Mouse (Mus musculus): ENCODE measurements around the gene Tulp2. TPM values are rescaled to one million over a fixed set of nuclear protein-coding genes. Genes with fewer than 3 reads are reported as not detected.

The Tulp2 gene
- polyA plus RNA-seq (2017; shearing (Covaris generic)) = 1 to 10 TPM in 1 of 3 experiments, under 1 TPM in 2; 0.23 to 1.8 (median 0.29) TPM

DNA sequence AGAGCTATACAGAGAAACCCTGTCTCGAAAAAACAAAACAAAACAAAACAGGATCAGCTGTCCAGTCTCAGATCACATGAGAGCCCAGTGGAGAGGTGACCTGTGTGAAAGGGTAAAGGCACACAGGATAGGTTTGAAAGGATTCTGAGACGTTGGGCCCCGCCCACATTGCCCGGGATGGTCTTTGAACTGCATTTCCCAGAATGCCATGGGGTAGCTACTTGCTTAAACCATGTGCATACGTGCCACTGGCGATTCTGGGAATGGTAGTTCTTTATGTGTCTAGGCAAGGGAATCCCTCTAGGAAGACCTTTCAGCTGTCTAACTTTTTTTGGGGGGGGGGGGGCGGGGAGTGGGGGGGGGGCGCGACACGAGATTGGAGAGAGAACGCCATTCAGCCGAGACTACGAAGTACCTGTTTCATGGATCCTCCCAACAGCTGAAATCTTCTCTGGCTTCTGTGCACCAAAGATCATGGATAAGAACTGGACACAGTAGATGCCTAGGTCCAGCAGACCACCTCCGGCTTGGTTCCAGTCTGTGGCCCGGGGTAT lies at the start of gene Tulp2:
Tulp2 (plus strand) TSS at position 504 of the 554 bp plus-strand sequence.
- ATAC-seq = peak; percentile 54

- ATAC-seq = no peak
Measured at GRCm38 (mm10) chr7:45433835-45434202, 47.9 kb upstream of the Tulp2 start.

DNA sequence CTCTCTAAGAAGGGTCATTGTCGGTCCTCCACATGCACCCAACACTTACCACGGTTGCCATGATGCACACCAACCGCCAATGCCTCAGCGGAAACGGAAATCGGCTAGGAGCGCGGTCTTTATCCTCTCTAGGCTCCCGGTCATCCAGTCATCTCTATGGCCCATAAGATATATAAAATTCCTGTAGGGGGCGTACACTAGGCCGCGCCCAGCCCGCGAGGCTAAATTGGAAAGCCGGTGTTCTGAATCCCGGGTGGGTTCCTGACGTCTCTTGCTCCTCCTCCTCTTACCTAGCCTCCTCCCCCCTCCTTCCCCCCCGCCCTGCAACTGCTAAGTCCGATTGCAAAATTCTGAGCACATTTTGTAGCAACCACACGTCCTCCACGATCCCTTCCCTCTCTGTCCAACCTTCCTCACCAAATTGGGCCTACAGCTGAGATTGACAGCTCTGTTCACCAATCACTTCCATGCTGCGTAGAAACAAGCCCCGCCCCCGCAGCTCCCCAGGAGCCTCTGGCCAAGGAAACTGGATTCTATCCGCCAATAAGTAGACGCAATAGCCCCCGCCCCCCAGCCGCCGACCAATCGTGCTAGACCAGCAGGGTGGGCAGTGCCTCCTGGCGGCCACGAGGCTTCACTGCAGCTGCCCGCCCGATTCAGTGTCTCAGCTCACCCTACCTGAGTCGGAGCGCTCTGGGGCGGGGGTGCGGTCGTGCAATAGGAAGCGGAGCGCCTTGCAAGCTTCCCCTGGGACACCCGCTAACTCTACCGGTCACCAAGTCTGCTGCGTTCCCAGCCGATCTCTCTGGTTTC lies 47.3 kb upstream of the Tulp2 start, which contains the start of gene Gys1:
Gys1 (plus strand) TSS at position 642 of the 813 bp plus-strand sequence.
- peak; percentile 98 for ATAC-seq

GRCm38 (mm10) chr7:45435038-45435437 lies 46.6 kb upstream of the Tulp2 start:
- no peak for ATAC-seq

GRCm38 (mm10) chr7:45436444-45436843 lies 45.2 kb upstream of the Tulp2 start:
- no peak for ATAC-seq

DNA sequence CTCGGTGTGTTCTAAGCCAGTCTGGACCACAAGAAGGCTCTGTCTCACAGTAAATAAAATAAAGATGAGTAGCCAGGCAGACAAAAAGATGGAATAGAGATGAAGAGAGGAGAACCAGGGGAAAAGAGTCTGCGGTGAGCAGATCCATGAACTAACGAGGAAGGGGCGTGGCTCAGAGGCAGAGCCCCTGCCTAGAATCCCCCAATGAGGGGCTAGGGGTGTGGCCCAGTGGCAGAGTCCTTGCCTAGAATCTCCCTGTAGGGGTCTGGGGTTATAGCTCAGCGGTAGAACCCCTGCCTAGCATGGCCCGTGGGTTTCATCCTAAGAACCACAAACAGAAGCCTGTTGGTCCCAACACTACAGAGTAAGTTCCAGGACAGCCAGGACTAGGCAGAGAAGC lies 44.6 kb upstream of the Tulp2 start:
- ATAC-seq = no peak

DNA sequence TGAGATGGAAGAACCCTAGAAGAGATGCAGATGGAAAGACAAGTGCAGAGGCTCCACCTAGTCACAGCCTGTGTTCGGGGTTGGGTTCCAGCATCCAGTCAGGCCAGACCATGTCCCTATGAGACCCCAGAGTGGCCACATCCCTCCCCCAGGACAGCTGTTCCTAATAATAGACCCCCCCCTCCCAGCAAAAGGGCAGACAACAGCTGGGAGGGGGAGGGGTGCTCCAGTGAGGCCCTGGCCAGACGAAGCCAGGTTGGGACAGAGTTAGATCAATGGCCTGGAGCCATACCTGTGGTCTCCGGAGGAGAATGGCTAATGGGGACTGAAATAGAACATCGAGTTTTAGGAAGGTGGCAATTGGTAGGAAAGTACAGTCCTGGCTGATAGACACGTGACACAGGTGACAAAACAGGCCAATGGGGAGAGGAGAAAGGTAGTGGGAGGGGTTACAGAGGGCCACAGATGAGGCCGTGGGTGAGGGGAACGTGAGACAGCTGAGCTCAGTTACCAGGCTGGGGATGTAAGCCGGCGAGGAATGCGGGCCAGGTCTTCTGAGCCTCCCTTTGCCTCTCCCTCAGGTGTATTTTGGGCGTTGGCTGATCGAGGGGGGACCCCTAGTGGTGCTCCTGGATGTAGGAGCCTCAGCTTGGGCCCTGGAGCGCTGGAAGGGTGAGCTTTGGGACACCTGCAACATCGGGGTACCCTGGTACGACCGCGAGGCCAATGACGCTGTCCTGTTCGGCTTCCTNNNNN lies 44.0 kb upstream of the Tulp2 start, which contains the start of gene Ruvbl2:
Ruvbl2 (minus strand) TSS at position 576 of the 756 bp plus-strand sequence.
- no peak for ATAC-seq

GRCm38 (mm10) chr7:45443526-45444420 lies 37.9 kb upstream of the Tulp2 start:
- ATAC-seq = no peak

DNA sequence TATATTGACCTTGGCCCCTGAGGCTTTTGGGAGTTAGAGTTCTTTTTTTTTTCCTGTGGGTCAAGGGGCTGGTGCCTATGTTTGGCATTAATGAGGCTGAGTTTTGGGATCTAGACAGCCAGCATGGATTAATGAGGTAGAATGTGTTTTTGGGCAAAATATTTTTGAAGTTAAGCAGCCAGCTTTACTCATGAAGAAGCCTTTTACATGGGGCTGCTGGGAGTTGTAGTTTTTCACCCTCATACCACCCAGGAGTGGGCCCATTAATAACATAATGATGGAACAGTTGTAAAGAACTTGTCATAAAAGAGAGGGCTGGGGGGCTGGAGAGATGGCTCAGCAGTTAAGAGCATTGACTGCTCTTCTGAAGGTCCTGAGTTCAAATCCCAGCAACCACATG lies 35.1 kb upstream of the Tulp2 start:
- ATAC-seq = no peak

GRCm38 (mm10) chr7:45447325-45447990 lies 34.2 kb upstream of the Tulp2 start:
- no peak for ATAC-seq

DNA sequence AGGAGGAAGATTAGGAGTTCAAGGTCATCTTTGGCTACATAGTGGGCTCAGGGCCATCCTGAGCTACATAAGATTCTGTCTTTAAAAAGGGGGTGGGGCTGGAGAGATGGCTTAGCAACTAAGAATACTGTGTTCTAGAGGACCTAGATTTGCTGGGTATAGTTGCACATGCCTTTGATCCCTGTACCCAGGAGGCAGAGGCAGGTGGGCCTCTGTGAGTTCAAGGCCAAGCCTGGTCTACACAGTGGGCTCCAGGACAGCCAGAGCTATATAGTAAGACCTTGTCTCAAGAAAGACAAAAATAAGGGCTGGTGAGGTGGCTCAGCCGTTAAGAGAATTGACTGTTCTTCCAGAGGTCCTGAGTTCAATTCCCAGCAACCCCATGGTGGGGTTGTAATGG lies 31.7 kb upstream of the Tulp2 start:
- no peak for ATAC-seq

- peak; percentile 89 for ATAC-seq
Measured at GRCm38 (mm10) chr7:45451344-45451982, 30.2 kb upstream of the Tulp2 start.

GRCm38 (mm10) chr7:45454971-45455370 lies 26.7 kb upstream of the Tulp2 start:
- ATAC-seq = no peak

DNA sequence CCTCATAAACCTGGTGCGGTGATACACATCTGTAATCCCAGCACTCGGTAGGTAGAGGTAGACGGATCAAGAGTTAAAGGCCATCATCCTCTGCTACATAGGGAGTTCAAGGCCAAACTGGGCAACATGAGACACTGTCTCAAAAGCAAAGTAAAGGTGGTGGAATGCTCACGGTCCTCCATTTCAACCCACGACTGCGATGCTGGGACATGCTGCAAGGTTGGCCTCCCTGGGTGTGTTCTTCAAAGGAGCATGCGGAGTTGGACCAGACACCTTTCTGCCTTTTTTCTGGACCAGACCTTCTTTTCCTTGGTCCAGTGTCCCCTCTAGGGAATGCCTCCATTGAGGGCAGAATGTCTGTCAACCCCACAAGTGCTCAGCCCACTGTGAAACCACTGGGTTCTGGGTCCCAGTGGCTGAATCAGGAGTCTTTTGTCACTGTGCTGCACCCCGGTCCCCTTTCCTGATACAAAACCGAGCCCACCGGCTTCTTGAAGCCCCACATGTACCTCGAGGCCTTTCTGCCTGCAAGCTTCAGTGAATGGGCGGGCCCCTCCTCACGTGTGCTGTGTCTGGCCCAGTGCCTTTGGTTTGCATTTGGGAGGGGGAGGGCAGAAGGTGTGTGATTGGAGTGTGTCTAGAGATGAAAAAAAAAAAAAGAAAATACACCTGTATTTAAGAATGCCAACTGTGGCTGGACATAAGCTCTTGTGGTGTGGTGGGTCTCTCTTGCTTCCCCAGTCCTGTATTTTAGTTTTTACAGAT lies 25.6 kb upstream of the Tulp2 start:
- no peak for ATAC-seq

DNA sequence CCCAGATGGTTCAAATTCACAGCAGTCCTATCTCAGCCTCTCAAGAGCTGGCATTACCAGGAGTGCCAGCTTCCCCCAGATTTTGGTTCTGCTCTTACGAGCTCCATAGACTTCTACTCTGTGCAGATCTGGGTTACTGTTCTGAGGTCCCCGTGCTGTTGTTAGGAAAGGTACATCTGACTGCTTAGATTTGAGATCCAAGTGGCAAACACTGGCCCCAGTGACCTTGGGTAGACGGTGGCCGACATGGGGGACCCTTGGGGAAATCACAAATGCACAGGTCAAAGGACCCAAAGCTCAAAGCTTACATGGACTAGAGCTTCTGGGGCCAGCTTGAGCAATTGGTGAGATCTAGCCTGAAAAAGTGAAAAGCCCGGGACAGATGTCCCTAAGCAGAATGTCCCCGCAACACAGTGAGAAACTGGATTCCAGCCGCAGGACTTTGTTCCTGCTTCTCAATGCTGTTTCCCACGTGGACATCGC lies 24.9 kb upstream of the Tulp2 start:
- no peak for ATAC-seq

DNA sequence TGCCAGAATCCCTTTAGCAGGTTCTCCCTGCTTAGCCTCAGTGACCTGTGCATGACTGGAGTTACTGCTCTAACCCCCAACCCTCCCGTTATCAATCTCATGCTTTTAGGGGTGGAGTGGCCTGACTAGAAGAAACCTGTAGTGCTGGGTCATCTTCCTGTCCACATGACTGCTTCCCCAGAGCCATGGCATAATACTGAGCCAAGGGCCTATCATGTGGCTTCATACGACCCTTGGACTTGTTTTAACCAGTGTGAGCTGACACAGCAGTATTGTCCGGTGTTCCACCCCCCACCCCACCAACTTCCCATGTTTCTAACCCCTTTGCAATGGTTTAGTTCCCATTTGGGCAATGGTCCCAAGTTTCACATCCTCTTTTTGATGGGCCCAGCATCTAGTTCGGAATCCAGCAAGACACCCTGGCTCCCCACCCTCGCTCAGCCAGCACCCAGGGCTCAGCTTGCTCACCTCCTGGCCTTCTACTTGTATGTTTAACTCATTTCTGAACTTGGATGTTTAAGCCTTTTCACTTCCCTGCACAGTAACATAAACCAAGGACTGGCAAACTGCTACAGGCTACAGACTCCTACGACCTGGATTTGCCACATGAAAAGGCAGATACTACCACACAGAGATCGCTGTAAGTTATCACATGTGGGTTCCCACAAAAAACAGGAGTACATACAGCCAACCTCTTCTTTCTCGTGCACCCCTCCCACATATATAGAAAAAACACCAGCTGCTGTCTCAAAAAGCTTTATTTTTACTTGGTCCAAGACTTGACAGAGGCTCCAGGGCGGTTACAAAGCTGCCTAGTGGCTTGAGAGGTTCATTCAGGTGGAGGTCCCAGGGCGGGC lies 24.2 kb upstream of the Tulp2 start:
- no peak for ATAC-seq

DNA sequence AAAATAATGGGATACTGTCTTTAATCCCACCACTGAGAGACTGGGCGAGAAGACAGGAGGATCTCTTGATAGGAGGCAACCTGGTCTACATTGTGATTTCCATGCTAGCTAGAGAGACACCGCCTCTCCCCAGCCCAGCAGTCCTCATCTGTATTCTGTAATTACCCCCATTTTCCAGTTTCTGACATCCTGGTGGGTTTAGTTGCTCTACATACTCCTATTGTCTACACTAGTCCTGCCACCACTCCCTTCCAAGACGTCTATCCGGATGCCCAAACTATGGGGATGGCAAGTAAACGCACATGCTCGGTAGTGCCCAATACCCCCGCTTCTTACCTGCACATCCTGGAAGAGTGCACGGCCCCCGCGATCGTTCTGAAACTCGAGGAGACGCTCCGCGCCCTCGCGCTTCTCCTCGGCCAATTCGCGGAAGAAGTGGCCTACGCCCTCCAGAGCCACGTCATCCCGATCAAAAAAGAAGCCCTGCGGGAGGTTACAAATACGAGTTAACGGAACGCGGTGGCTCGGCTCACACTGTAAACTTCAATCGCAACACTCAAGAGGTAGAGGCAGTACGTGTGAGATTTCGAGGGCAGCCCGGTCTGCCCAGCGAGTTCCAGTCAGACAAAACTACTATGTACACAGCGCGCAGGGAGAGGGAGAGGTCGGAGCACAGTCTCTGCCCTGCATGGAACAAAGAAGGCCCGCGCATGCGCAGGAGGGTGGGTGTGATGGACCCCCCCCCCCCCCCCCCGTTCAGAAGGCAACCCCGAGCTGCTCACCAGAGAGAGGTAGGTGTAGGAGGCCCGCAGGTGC lies 22.7 kb upstream of the Tulp2 start:
- ATAC-seq = peak; percentile 41

DNA sequence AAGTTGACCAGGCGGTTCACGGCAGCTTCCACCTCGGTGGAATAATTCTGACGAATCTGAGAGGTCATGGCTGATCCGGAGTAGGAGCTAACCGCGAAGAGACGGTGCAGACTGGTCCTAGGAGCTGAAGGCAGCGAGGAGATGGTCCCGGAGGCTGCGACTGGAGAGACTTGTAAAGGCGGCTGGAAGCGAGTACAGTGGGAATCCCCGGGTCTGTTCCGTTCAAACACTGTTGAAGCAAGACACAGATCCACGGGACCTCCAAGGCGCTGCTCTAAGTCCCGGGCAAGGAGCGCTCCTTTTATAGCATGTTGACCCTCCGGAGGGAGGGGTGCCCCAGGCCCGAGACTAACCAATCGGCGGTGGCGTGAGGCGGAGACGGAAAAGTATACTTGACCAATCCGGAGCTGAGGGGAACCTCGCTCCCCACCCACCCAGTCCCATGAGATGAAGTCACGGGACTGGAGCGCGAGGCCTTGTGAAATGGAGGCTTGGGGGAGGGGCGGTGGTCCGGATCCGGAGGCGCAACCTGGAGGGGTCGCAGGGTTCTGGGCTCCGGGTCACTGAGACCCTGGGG lies 22.0 kb upstream of the Tulp2 start, which contains the start of gene Ftl1:
Ftl1 (minus strand) TSS at position 321 of the 577 bp plus-strand sequence.
- ATAC-seq = peak; percentile 85
